Mouse (Mus musculus): Measurements from ENCODE around the gene Polm.

Gene Polm

DNA sequence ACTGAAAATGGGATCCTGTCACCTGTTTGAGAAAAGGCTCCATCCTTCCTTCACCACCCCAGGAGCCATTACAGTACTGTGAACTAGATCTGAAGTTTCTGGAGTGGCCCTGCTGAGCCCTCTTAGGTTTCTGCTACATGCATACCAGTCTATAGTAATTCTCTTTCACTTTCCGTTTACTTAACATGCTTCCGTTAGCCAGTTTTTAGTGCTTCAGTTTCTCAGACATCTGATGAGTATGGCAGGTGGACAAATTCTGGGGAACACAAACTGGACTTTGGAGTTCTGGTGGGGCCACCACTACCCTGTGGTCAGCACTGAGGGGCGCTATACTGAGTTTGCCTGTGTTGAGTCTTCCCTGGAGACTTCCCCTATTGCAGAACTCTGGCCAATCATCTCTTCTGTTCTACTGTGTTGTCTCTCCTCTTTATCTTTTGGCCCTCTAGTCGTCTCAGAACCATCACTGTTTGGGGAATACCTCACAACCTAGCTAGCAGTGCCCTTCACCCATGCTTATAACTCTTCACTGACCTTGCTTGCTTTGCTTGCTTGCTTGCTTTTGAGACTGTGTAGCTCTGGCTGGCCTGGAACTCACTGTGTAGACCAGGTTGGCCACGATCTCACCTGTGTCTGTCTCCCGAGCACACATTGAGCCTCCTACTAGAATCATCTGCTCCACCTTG is 48.6 kb downstream of the Polm start:
- in situ Hi-C loops (cut with MboI; ENCODE audit: low pct_unique_long_range_greater_than_20kb in 1 of 2, low sequenced_read_pairs in 2 of 2, unreplicated experiment in 1 of 2): loop anchor here in 1 of 2 experiments (10.0 kb wide), 1 partner anchor 304 kb away; no protein-coding TSS in a partner anchor

- in situ Hi-C loops (cut with MboI; ENCODE audit: low pct_unique_long_range_greater_than_20kb in 1 of 2, low sequenced_read_pairs in 2 of 2, unreplicated experiment in 1 of 2): loop anchor here in 1 of 2 experiments (10.0 kb wide), 1 partner anchor 304 kb away; no protein-coding TSS in a partner anchor
These were observed 49.5 kb downstream of the Polm start, which contains the start of gene Dbnl for GRCm38 (mm10) chr11:5788056-5789014. Gene Dbnl (plus strand): TSS chr11:5788488.

- in situ Hi-C loops (cut with MboI; ENCODE audit: low pct_unique_long_range_greater_than_20kb in 1 of 2, low sequenced_read_pairs in 2 of 2, unreplicated experiment in 1 of 2): loop anchor here in 1 of 2 experiments (10.0 kb wide), 1 partner anchor 303 kb away; no protein-coding TSS in a partner anchor
These were observed 50.2 kb downstream of the Polm start for GRCm38 (mm10) chr11:5787671-5788055.

DNA sequence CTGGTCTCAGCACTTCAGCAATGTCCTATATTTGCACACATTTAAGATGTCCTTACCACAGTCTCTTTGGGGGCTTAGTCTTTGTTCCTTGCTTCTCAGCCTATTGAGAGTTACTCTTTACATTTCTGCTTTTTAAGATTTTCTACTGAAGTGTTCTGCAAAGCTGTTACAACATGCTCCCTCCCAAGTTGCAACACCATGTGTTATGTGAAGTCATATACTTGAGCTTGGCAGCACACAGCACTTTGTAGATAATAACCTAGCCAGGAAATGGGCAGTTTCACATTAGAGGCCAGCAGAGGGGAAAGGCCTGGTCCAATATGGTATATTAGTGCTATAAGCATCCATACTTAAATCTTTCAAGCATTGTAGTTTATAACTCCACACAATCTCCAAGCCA is 52.1 kb downstream of the Polm start:
- in situ Hi-C loops (cut with MboI; ENCODE audit: low pct_unique_long_range_greater_than_20kb in 1 of 2, low sequenced_read_pairs in 2 of 2, unreplicated experiment in 1 of 2): loop anchor here in 1 of 2 experiments (10.0 kb wide), 1 partner anchor 301 kb away; no protein-coding TSS in a partner anchor

DNA sequence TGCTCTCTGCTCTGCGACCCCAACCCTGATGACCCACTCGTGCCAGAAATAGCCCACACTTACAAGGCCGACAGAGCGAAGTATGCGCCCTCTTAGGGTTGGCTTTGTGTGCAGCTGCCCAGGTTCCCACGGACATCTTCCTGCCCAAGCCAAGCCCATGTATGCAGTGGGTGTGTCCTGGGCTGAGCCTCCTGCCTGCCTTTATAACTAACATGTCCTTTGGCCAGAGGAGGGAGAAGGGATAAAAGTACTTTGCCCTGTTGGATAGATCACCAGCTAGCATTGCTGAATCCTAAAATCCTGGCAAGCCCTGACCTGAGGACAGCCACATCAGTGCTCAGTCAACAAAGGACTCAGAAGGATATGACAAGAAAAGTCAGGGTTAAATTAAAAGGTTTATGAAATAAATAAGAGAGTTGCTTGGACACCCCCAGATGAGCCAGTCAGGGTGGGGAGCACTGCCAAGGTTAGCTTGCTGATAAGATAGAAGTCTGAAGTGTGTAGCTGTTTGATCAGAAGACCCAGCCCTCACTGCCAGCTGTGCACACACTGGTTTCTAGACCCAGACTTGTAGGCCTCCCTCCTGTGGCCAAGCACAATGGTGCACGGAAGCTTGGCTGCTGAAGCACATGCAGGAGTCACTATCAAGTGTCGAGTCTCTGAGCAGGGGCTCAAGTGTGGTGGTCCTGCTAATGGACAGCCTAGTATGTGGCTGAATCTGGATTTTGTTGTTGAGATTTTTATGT is 55.4 kb downstream of the Polm start:
- in situ Hi-C loops (cut with MboI; ENCODE audit: low pct_unique_long_range_greater_than_20kb in 1 of 2, low sequenced_read_pairs in 2 of 2, unreplicated experiment in 1 of 2): loop anchor here in 1 of 2 experiments (10.0 kb wide), 1 partner anchor 298 kb away; no protein-coding TSS in a partner anchor

DNA sequence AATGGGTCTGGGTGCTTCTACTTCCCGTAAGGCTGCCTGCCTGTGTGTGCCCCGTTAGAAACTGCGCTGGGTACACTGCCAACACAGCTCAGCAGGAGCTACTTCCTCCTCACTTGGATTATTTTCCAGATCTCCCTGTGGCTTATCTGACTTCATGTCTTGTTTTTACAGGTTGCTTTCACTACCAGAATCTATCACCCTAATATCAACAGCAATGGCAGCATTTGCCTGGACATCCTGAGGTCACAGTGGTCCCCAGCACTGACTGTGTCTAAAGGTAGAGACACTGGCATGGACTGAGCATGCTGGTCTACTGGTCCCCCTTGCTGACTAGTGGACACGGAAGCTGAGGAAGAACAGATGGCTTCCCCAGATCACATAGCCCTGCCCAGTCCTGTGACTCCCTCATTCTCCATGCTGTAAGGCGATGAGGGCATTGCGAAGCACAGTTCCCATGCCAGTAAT is 57.7 kb downstream of the Polm start:
- in situ Hi-C loops (cut with MboI; ENCODE audit: low pct_unique_long_range_greater_than_20kb in 1 of 2, low sequenced_read_pairs in 2 of 2, unreplicated experiment in 1 of 2): loop anchor here in 1 of 2 experiments (10.0 kb wide), 1 partner anchor 295 kb away; no protein-coding TSS in a partner anchor

- in situ Hi-C loops (cut with MboI; ENCODE audit: low pct_unique_long_range_greater_than_20kb in 1 of 2, low sequenced_read_pairs in 2 of 2, unreplicated experiment in 1 of 2): no loop called here
These were observed 59.3 kb downstream of the Polm start for GRCm38 (mm10) chr11:5778481-5778880.

All from mouse embryonic stem cell (cell line).